Mouse (Mus musculus) thymus, postnatal 36 days (tissue): ENCODE results near the gene Lnx1.

Source experiments
- DNase-seq, 2 experiments: peaks; one replicate each; pipeline ENCODE4 v3.0.0; 2022; ENCODE audit warnings: mixed read lengths in 2 of 2

Lnx1 gene

GRCm38 (mm10) chr5:74694390-74694801 lies 8.3 kb downstream of the Lnx1 start:
- DNase-seq, result no peak

DNA sequence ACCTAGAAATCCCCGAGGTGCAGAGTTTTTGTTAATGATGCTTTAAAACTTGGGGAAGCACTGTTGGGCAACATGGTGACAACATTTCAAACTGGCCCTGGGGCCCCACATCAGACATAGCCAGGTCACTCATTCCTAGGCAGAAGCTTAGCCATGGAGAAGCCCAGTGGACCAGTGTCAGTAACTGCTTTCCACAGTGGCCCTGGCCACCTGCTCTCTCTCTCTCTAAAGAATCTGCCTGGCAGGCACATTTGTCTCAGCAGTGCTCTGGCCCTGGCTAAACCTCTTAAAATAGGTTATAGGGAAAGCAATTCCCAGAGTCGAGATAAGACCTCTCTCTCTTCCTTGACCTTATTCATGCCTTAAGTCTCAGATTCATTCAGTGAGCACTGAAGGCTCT lies 8.9 kb downstream of the Lnx1 start:
- DNase-seq, result no peak

- DNase-seq, result no peak
Measured at GRCm38 (mm10) chr5:74692411-74693090, 10.2 kb downstream of the Lnx1 start.

- DNase-seq, result no peak
Measured at GRCm38 (mm10) chr5:74688822-74689221, 13.9 kb downstream of the Lnx1 start.

DNA sequence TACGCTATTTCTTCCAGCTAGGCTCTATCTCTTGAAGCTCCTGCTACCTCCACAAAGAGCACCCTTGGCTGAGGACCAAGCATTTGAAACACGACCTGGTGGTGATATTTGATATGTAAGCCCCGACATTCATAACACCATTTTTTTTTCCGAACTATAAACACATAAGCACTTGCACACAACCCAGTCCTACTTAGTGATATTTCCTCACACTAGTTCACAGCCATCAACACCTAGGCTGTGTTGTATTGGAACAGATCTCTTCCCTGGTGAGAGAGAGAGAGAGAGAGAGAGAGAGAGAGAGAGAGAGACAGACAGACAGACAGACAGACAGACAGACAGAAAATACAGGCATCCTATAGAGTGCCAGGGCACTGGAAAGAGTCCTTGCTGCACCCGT lies 17.8 kb downstream of the Lnx1 start:
- DNase-seq, result no peak

DNA sequence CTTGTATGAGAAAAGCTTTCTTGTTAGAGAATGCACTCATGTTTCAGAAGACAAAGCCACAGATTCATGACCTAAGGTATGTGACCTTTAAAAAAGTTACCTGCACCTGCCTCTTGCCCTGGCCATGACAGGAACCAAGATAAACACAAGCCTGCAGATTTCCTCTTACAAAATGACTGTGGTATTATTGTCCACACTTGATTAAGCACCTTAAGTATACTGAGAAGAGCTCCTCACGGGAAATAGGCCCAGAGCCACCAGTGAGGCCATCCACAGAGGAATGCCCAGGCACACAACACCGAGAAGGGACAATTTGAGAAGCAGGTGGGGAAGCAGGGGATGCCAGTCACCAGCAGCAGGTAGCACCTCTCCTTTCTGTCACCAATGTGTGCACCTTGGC lies 18.9 kb downstream of the Lnx1 start:
- DNase-seq, result no peak

DNA sequence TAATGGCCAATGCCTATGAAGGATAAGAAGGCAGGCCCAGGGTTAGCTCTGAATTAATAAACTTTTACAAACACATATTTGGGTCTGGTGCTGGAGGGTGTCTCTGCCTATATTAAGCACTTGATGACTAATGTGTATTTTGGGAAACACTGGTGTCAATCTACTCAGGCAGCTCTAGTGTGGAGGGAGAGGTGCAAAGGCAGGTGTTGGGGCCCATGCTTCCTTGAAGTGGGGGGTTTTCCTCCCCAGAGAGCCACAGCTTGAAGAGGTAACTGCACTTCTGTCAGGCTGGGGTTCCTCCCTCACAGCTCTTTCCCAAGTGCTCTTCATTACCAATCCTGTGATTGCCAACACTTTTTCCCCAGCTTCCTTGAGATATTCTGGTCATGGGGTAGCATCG lies 20.0 kb downstream of the Lnx1 start:
- DNase-seq, result no peak

GRCm38 (mm10) chr5:74679631-74680030 lies 23.1 kb downstream of the Lnx1 start:
- DNase-seq, result no peak

GRCm38 (mm10) chr5:74678693-74679092 lies 24.0 kb downstream of the Lnx1 start:
- DNase-seq, result no peak

DNA sequence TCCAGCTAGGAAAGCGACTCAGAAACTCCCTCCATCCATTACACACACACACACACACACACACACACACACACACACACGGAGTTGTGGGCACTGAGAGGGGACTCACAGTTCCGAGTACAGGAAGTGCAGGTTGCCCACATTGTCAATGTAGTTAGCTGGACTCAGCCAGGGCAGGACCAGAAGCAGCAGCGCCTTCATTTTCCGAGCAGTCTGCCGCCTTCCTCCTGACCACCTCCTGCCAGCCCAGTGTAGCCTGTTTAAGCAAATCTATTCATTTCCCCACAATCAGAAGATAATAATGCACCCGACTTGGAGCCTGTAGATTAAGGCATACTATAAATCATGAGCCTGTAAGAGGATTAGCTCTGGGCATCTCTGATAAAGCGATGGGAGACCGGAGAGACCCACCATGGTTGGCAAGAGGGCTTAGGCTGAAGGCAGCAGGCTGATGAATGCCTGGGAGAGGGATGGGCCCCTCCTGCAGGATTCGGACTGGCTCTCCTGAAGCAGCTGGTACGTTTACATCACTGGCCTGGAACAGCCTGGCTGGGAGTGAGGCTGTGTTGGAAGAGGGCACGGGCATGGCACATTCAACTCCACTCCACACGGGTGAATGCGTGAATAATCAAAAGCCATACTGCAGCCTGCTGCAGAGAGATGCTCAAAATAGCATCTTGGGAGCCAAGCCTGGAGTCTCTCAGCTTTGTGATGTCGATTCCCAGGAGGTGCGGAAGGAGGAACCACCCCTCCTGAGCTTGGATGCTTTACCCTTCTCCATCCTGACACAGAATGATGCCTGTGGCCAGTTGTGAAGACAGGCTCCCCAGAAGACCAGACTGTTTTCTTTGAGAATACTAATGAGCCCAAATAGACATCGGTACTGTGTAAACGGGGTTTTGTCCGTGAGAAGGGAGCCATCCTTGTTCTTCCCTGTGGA lies 25.0 kb downstream of the Lnx1 start:
- no peak for DNase-seq

GRCm38 (mm10) chr5:74672556-74672955 lies 30.2 kb downstream of the Lnx1 start:
- DNase-seq, result no peak

- DNase-seq, result no peak
Measured at GRCm38 (mm10) chr5:74670877-74671276, 31.8 kb downstream of the Lnx1 start.

- no peak for DNase-seq
Measured at GRCm38 (mm10) chr5:74669925-74670324, 32.8 kb downstream of the Lnx1 start.

GRCm38 (mm10) chr5:74668956-74669355 lies 33.8 kb downstream of the Lnx1 start:
- DNase-seq, result no peak

GRCm38 (mm10) chr5:74662618-74663017 lies 40.1 kb downstream of the Lnx1 start:
- no peak for DNase-seq

GRCm38 (mm10) chr5:74661734-74662560 lies 40.8 kb downstream of the Lnx1 start:
- no peak for DNase-seq

GRCm38 (mm10) chr5:74659856-74660255 lies 42.9 kb downstream of the Lnx1 start:
- DNase-seq, result no peak

DNA sequence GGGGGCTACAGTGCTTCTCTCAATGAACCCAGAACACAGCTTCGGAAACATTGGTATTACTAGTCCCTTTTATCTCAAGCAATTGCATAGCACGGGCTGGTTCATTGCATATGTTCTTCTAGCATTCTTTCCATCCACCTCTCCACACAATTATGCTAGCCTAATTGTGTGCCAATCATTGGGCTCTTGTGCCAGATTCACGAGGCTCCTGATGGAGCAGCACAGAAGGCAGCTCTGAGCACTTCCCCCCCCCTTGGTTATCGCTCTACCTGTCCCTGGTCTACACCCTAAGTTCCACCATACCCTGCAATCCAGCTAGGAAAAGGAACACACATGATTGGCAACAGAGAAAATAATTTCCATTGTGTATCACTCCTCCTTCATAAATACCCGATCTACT lies 43.4 kb downstream of the Lnx1 start:
- no peak for DNase-seq

GRCm38 (mm10) chr5:74657930-74658329 lies 44.8 kb downstream of the Lnx1 start:
- no peak for DNase-seq

GRCm38 (mm10) chr5:74656410-74656809 lies 46.3 kb downstream of the Lnx1 start:
- DNase-seq, result no peak

GRCm38 (mm10) chr5:74654527-74654926 lies 48.2 kb downstream of the Lnx1 start:
- no peak for DNase-seq

DNA sequence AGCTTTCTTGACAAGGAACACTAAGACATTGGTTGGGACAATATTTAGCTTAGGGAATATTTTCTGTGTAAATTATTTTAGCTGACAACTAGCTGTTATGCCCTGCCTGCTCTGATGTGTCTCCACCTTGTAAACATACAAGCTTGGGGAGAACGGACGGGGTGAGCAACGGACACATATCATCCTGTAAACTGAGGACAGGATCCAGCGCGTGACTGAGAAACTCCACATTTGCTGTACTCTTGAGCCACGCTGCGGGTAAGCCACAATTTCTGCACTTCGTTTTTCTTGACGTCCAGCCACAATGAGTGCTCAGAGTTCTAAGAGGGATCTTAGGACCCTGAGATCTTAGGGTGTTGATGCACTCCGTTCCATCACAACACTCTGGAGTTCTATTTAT lies 48.9 kb downstream of the Lnx1 start:
- DNase-seq, result no peak

- DNase-seq, result no peak
Measured at GRCm38 (mm10) chr5:74649122-74649521, 53.6 kb downstream of the Lnx1 start.
